Mouse (Mus musculus) left cerebral cortex, postnatal 25 days (tissue): ENCODE results near the gene Rbm47. TPM values are rescaled to one million over a fixed set of nuclear protein-coding genes. Genes with fewer than 3 reads are reported as not detected.
A peak's percentile ranks its signal among the peaks of the same experiment; 100 is the strongest.

Experiments
- DNase-seq, 2 experiments: peaks; one replicate each; pipeline ENCODE4 v3.0.0; 2022; ENCODE audit warnings: low spot score in 2 of 2, mixed read lengths in 1 of 2
- intact Hi-C: fragments of 180-260 bp; cut with DNase I; formaldehyde crosslinking; loops from one replicate; pipeline ENCODE4 v1.15.1; 2025
- total RNA-seq, 2 experiments: library from RNA; stranded (reverse); gene quantifications; 2 replicates each; pipeline ENCODE4 v1.2.3; 2021

The Rbm47 gene
- total RNA-seq, 2 experiments from 2014 or later: 1.5 to 2.5 TPM

DNA sequence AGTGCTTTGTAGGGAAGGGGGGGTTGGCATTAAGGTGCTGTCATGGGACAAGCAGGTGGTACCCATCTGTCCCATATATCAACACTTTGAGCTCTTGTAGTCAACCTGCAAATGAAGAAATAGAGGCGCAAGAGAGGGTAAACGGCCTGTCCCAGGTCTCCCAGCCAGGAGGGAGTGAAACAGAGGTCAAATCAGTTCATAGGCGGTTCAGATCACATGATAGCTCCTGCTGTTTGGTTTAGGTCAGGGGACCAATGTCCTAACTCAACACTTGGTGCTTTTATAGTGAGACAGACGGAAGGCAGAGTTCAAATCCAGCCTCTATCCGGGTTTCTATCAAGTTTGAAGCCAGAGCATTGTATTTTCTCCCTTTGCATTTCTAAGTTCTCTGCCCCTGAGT is 6.0 kb downstream of the Rbm47 start:
- intact Hi-C loops: no loop called here
- DNase-seq: no peak

DNA sequence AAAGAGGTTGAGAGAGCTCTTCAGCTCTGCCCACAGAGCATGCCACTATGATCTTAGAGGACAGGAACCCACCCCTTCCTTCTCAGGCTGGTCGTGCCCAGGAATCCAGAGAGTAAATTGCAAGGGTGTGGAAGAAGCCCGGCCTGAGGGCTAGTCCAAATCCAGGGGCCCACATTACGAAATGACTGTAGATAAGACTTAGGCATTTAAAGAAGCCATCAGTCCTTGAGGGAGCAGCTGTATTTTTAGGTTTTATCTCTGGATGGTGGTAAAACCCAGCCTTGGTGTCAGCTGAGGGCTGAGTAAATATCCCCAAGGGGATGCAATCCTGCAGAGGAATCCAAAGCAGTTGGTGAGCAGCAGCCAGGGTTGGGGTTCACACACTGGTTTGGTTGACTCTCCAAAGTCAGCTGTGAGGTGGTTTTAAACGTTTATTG is 6.7 kb downstream of the Rbm47 start:
- no peak for DNase-seq
- intact Hi-C loops: no loop called here

DNA sequence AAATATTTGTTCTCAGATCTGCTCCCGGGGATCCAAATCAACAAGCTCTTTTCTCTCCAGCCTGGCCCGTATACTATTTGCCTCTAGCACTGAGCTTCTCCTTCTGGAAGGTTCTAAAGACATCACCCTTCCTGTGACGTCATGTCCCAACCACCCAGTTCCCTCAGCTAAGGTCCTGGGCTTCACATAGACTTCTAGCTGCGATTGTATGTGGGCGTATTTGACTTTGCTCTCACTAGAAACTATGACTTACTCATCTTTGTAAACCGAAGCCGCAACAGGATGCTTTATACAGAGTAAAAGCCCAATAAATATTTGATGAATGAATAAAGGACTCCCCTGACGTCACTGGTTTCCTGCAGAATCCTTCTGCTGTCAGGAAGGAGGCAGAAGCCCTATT is 7.2 kb downstream of the Rbm47 start:
- peak in 1 of 2 experiments; percentile 22 for DNase-seq
- intact Hi-C loops: no loop called here

DNA sequence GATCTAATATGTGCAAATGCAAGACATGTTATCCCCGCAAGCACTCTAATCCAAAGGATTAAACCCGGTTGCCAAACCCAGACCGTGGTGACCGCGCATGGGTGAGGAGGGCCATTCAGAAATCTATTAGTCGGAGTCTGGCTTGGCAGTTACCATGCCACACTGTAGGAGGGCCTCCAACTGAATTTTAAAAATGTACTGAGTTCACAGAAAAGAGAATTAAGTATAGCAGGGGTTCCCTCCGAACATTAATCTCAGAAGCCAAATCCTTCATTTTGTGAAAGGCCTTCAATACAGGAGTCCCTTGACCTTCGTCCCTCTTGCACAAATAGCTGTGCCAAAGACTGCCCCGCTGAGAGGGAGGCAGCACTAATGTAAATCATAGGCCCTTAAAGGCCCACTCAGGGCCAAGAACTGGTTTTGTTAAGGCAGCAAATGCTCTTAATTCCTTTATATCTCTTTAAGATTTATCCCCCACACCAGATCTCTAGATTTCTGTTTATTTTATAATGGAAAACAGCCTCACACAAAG is 16.4 kb downstream of the Rbm47 start:
- DNase-seq: no peak
- intact Hi-C loops: no loop called here

DNA sequence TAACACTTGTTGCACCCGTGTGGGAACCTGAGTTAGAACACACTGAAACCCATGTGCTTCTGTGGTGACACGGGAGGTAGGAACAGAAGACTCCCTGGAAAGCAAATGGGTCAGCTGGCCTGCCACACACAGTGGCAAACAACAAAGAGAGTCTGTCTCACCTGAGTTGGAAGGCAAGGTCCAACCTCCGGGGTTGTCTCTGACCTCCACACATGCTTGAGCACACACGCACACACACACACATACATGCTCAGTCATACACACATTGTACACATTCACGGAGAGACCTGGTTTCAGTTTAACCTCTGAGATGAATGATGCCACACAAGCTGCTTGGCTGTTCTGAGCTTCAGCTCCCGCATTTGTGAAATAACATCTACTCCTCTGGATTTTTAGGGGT is 18.3 kb downstream of the Rbm47 start:
- intact Hi-C loops: no loop called here
- DNase-seq: no peak

DNA sequence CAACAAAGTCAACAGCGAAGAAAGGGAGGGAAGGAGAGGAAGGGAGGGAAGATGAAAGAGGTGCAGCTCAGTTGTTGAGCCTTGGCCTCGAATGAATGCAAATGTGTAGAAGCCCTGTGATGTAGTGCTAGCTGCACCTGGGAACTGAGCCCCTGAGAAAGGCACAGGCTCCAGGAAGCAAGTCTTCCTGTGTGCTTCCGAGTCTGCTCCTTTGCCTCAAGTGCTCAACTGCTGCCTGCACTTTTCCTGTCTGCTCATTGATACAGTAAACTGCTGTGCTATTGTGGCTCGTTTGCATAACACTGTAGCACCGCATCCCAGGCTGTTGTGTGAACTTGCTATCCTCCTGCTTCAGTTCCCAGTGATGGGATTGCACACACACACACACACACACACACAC is 19.4 kb downstream of the Rbm47 start:
- DNase-seq: no peak
- intact Hi-C loops: no loop called here

DNA sequence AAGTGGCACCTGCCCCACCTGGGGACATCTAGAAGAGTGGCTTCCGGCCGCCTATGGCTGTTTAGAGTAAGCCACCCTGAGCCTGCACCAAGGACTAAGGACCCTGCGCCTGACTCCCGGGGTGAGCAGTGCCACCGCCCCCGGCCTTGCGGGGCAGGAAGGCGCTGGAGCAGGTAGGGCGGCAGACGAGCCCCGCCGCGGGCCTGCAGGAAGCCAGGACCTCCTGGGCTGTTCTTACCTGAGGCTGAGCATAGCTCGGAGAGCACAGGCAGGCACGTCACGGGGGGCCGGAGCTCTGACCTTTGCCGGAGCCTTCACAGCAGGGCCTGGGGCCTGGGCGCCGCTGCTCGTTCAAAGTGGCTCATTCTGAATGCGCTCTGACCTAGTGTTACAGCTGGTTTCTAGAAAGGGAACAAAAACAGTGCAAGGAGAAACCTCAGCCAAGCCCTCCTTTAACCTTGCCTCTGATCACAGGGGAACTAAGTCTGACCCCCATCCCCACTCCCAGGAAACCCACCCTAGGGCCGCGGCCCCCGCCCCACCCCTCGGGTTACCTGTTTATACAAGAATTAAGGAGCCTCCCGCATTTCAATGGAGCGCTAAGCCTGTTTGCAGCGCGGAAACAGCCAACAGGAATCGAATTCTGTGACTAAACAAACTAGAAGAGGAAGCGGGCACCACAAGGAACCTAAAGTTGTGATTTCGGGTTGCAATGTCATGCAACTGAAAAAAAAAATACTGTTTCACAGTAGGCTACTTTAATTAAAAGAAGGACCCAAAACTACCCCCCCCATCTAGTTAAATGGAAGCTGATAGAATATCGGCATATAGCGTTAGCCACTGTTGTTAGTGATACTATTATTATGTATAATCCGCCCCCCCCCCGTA is 21.4 kb downstream of the Rbm47 start:
- intact Hi-C loops: no loop called here
- peak in 1 of 2 experiments; percentile 6 for DNase-seq

DNA sequence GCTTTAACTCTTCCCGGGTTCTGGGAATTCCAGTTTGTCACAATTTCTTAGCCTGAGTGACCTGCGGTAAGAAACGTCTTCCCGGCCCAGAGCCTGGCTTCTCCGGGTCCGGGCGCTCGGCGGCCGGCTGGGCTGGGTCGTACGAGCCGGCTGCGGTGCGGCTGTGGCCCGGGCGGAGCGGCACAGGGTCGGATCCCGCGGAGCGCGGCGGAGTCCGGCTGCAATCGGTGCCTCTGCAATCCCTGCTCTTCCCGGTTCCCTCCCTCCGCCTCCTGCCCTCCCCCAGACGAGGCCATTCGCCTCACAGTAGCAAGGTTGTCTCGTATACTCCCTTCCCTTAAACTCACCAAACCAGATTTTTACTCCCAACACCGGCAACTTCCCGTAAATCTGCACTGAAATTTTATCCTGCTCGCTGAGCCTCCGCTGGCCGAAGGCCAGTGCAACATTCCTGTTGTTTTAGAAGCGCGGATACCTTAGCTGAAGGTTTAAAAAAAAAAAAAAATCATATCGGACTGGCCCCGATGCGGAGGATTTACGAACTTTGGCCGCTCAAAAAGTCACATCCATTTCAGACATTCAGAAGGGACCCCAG is 22.1 kb downstream of the Rbm47 start:
- peak; percentile 13 to 19 for DNase-seq

DNA sequence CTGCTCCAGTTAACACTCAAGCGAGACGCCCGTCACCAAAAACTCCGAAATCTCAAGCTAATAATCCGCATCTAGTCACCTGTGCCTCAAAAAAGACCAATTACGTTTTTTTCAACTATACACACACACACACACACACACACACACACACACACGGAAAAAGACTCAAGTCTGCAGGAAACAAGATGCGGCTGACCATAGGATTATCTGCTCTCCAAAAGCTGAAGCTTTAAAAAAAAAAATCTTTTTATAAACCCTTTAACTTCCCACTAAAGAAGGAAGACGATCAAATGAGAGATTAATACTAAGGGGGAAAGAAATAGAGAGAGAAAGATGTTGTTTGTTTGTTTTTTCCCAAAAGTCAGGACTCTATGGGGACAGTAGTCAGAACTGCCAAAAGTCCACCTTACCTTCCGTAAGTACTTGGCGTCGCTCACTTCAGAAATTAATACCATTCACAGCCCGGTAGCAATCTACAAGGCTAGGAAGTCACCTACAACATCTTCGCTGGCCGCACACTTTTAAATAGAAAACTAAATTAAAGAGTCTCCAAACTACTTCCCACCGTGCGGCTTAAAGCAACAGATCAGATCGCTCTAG is 22.7 kb downstream of the Rbm47 start:
- intact Hi-C loops: no loop called here
- DNase-seq: no peak

More for the DNA sequence above, 22.1 kb downstream of the Rbm47 start:
- intact Hi-C loops: no loop called here

DNA sequence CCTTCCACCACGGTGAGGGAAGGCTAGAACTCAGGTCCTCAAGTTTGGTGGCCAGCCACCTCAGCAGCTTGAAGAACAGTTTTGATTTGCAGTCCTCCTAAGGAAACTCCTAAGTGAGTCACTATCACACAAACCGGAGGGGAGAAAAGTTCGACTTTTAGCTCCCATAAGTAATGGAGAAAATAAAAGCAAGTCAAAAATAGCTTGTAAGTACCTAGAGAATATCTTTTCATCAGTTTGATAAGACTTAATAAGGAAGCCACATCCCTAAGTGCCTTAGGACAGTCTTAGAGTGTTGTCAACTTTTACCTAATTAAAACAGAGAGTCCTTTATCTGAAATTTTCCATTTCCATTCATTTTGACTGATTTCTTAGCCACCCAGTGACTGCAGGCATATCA is 23.3 kb downstream of the Rbm47 start:
- intact Hi-C loops: no loop called here
- DNase-seq: no peak

DNA sequence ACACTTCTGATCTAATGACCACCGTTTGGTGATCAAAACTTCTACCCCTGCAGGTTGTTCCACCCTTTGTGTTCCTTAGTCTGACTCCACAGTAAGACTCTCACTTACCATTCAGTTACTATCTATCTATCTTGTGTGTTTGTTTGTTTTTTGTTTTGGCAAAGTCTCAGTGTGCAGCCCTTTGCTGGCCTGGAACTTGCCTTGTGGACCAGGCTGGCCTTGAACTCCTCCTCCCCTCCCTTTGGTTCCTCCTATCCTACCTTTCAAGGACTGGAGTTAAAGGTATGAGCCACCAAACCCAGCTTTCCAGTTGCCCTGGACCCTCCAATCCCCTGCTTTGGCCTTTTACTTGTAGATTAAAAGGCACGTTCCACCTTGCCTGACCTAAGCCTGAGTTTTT is 23.8 kb downstream of the Rbm47 start:
- DNase-seq: no peak
- intact Hi-C loops: no loop called here

DNA sequence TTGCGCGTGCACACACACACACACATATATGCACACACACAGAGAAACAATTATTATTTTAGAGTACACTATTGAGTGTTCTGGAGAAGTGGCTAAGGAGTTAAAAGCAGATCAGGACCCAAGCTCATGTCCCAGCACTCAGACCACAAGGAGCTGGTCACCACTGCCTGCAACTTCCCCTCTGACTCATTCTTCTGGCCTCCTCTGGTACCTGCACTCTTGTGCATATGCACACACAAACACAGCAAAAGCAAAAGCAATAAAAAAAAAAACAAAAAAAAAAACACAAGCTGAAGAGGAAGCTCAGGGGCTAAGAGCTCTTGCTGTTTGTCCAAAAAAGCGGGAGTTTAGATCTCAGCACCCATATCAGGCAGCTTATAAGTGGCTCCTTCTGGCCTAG is 25.6 kb downstream of the Rbm47 start:
- intact Hi-C loops: no loop called here
- DNase-seq: no peak

DNA sequence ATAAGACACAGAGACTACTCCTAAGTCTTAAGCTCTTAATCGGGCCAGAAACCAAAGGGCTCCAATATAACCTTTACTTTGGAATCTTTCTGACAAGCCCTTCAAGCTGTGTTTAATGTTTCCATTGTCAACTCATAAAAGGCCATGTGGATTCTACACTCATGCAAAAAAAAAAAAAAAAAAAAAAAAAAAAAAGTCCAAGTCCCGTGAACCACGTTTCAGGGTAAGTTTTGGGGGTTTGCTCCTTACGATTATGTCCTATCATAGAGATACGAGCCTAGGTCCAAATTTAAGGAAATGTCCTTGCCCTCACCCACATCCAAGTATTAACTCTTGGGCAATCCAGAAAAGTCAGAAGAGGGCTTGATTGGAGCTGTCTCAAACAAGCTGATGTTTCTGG is 27.3 kb downstream of the Rbm47 start:
- intact Hi-C loops: no loop called here
- DNase-seq: no peak

DNA sequence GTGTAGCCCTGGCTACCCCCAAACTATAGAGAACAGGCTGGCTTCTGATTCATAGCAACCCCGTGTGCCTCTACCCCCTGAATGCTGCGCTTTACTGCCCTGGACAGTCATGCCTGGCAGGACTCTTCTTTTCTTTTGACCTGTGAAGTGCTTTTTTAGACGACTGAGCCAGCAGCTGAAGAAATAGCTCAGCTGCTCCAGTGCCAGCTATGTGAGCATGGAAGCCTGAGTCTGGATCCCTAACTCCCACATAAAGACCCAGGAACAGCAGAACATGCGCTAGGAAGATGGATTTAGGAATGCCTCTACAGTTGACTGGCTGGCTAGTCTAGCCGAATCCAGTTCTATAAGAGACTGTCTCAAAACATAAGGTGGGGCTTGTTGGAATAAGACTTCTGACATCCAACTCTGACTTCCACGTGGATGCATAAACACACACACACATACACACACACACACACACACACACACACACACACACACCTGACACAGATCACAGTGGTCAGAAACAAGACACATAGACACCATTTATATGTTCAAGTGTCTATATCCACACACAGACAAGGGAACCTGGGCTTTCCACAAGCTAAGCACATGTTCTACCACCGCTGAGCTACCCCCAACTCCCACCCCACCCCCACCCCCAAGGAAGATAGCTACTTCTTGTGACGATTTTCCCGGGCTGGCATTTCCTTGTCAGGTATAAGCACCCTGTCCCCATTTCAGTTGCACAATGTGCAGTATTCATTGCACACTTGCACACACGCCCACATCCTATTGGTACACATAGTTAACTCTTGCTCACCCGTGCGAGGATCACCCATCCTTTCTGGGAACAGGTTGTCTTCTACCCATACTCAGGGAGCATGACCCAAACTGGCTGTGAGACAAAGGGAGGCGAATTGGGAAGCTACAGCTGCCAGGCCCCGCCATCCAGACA is 29.6 kb downstream of the Rbm47 start:
- DNase-seq: peak in 1 of 2 experiments; percentile 21
- intact Hi-C loops: no loop called here

DNA sequence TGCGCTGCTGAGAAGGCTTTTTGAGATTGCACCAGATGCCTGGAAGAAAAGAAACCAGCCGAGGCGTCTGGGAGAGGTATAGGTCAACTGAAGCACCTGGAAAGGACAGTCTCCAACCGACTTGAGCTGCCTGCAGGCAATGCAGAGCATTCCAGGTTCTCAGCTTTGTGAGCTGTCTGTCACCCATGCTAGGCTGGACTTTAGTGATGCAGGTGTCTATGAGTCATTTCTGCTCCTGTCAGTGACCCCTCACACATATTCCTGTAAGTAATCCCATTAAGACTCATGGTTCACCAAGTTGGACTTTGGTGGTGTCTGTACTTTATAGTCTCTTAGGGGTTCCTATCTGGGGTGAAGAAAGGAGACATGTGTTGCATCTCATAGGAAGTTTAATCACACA is 31.4 kb downstream of the Rbm47 start:
- DNase-seq: no peak
- intact Hi-C loops: no loop called here

DNA sequence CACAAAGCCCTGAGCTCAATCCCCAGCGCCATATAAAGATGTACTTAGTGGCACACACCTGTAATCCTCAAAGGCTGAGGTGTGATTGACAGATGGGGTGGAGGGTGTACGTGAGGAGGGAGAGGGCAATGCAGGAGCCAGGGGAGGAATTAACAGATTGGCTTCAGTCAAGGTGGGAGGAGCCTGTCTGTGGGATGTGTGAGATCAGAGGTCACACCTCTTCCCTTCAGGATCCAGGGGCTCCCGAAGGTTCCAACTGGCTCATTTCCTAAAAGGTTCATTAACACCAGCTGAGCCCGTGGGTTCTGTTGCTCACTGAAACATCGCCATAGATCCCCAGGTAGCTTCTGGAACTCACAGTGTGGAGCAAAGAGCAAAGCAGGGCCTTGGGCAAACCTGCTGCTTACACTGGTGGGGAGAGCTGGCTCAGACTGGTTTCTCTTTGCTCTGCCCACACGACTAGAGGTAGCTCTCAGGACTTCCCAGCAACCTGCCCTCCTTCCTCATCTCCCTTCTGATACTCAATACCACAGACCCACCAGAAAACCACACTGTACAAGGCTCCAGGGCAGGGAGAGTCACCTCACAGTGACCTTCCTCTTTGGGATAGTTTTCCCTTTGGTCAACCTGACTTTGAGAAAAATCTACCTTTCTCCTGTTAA is 33.2 kb downstream of the Rbm47 start:
- no peak for DNase-seq
- intact Hi-C loops: no loop called here

DNA sequence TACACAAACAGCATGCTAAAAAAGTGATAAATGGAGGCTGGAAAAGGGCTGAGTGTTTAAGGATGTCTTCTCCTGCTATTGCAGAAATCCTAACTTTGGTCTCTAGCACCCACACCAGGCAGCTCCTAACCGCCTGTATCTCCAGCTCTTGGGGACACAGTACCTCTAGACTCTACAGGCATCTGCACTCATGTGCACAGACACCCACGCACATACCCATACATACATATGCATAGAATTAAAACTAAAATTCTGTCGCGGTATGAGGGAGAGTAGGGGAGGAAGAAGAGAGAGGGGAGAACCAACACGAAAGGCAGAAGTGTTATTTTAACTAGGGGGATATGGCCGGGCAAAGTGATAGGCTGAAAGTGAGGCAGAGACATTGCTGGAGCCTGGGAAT is 33.7 kb downstream of the Rbm47 start:
- DNase-seq: peak in 1 of 2 experiments; percentile 17
- intact Hi-C loops: no loop called here

DNA sequence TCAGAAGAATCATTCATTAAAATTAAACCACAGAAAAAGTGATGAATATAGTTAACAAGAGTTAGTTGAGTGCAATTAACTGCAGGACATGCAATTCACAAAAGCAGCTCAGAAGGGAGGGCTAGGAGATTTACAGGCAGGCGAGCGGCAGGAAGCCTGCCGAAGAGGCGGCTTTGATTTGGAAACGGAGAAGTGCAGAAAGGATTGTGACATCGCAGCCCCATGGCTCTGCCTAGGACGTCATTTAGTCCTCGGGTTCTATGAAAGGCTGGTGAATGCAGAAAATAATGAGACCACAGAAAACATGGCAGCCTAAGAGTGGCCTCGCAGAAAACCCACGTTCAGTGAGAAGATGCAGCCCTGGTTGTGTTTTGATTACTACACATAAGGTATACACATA is 34.3 kb downstream of the Rbm47 start:
- intact Hi-C loops: no loop called here
- DNase-seq: peak in 1 of 2 experiments; percentile 4

DNA sequence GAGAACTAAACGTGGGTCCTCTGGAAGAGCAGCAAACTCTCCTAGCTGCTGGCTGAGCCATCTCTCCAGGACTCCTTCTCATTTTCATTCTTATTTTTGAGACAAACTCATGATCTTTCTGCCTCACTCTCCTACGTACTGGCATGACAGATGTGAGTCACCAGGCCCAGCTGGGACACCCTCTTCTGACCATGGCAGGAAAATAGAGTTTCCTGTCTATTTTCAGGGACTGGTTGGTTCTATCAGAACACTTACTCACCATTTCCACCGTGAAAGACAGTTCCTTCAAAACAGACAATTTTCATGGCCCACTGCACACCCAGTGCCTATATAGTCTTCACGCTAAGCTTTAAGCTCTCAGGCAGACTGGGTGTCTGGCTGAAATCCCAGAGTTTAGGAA is 35.7 kb downstream of the Rbm47 start:
- DNase-seq: peak in 1 of 2 experiments; percentile 79
- intact Hi-C loops: no loop called here
